Mouse (Mus musculus) neural tube, embryonic 14.5 days (tissue): ENCODE data around the gene Il33. TPM values are rescaled to one million over a fixed set of nuclear protein-coding genes. Genes with fewer than 3 reads are reported as not detected.

ENCODE experiments used
- ATAC-seq: fragments of 200-750 bp; cut with Nextera tagmentation; 2 replicates; pipeline ENCODE4 v1.8.0; 2017; ENCODE audit warnings: low read depth, mild to moderate bottlenecking, moderate TSS enrichment, moderate library complexity
- H3K27ac ChIP-seq: fragments of 300-500 bp; sonication (generic); 2 replicates; pipeline ENCODE4 v1.5.1; 2014; ENCODE audit warnings: low read depth, mild to moderate bottlenecking, control low read depth, low read length, moderate library complexity, mixed read lengths
- H3K27me3 ChIP-seq: fragments of 300-500 bp; sonication (generic); 2 replicates; pipeline ENCODE4 v1.6.1; 2014; ENCODE audit warnings: low read length; ENCODE audit not compliant: control insufficient read depth, insufficient read depth
- H3K36me3 ChIP-seq: fragments of 300-500 bp; sonication (generic); 2 replicates; pipeline ENCODE4 v1.6.1; 2014; ENCODE audit warnings: low read length, mixed read lengths; ENCODE audit not compliant: control insufficient read depth, insufficient read depth
- H3K4me1 ChIP-seq: fragments of 300-500 bp; sonication (generic); 2 replicates; pipeline ENCODE4 v1.6.1; 2014; ENCODE audit warnings: low read length; ENCODE audit not compliant: control insufficient read depth, insufficient read depth
- H3K4me2 ChIP-seq: fragments of 300-500 bp; sonication (generic); 2 replicates; pipeline ENCODE4 v1.6.1; 2014; ENCODE audit warnings: mild to moderate bottlenecking, low read depth, low read length, control low read depth
- H3K4me3 ChIP-seq: fragments of 300-500 bp; sonication (generic); 2 replicates; pipeline ENCODE4 v1.5.1; 2014; ENCODE audit warnings: low read depth, low read length, control low read depth, mixed read lengths
- H3K9ac ChIP-seq: fragments of 300-500 bp; sonication (generic); replicated peaks from 2 replicates; pipeline ENCODE4 v1.6.1; 2014; ENCODE audit warnings: low read depth, mild to moderate bottlenecking, control low read depth, low read length, mixed read lengths
- H3K9me3 ChIP-seq: fragments of 300-500 bp; sonication (generic); 2 replicates; pipeline ENCODE4 v1.6.1; 2016; ENCODE audit warnings: low read length; ENCODE audit not compliant: control insufficient read depth
- WGBS: fragments of 180-500 bp; shearing (Covaris S2); extraction: QIAGEN DNeasy Blood & Tissue Kit; methylation state at CpG from one replicate; pipeline ENCODE4 v1.1.7; 2014; 5-methylcytosine and 5-hydroxymethylcytosine counted together
- polyA plus RNA-seq: library from polyadenylated mRNA; unstranded; fragments of >200 nt; fragmentation: Nextera tagmentation; extraction: Ambion mirVana; gene quantifications from 2 replicates; pipeline ENCODE4 v1.2.1, GENCODE M21; 2014

Gene Il33
- polyA plus RNA-seq, 1 experiment from 2014 or later, result 0.74 TPM

GRCm38 (mm10) chr19:29945557-29946422 lies 20.9 kb downstream of the Il33 start:
- 18% methylated on average over 11 of the region's 11 CpGs for WGBS
- Histone ChIP-seq H3K36me3 (no peaks in the 10 kb centered on the region), H3K27me3 (no peaks in the 10 kb centered on the region), H3K9me3 (no peaks in the 10 kb centered on the region), H3K4me3 (no peak overlapping the region), H3K4me2 (no peak overlapping the region), H3K9ac (no peak overlapping the region), H3K4me1 (no peaks in the 10 kb centered on the region), H3K27ac (no peak overlapping the region)
- ATAC-seq, result no peak

DNA sequence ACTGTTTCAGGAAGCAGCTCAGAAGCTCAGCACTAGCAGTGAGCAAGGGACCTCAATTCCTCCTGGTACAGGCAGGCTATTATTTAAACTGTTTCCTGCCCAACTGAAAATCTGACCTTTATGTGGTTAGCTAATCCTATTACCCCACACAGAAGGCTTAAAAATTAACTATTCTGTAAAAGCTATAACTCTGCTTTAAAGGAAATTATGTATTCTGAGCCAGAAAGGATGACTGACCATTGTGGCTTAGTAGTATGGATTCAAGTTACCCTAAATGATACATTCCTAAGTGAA lies 21.5 kb downstream of the Il33 start:
- H3K4me2 ChIP-seq, result no peak overlapping the region
- no peaks in the 10 kb centered on the region for H3K36me3 ChIP-seq
- no peak overlapping the region for H3K27ac ChIP-seq
- H3K9ac ChIP-seq, result no peak overlapping the region
- ATAC-seq, result no peak
- no peak overlapping the region for H3K4me3 ChIP-seq
- H3K4me1 ChIP-seq, result no peaks in the 10 kb centered on the region
- no peaks in the 10 kb centered on the region for H3K9me3 ChIP-seq
- no peaks in the 10 kb centered on the region for H3K27me3 ChIP-seq

GRCm38 (mm10) chr19:29947056-29947455 lies 22.1 kb downstream of the Il33 start:
- no peak for ATAC-seq
- Histone ChIP-seq H3K4me2 (no peak overlapping the region), H3K27me3 (no peaks in the 10 kb centered on the region), H3K36me3 (no peaks in the 10 kb centered on the region), H3K9me3 (no peaks in the 10 kb centered on the region), H3K4me3 (no peak overlapping the region), H3K9ac (no peak overlapping the region), H3K27ac (no peak overlapping the region), H3K4me1 (no peaks in the 10 kb centered on the region)
- 62% methylated on average over 9 of the region's 9 CpGs for WGBS

- WGBS, result 26% methylated on average over 25 of the region's 25 CpGs
- peak; percentile 98 for ATAC-seq
- Histone ChIP-seq H3K27ac (no peak overlapping the region), H3K9me3 (no peaks in the 10 kb centered on the region), H3K4me2 (peak overlapping the region; percentile 70), H3K36me3 (no peaks in the 10 kb centered on the region), H3K27me3 (no peaks in the 10 kb centered on the region), H3K4me1 (no peaks in the 10 kb centered on the region), H3K4me3 (peak overlapping the region; percentile 34), H3K9ac (0 out of 2 replicates have a peak overlapping the region, but pooled peaks have one; percentile 33)
Observed at GRCm38 (mm10) chr19:29947891-29948801, 23.2 kb downstream of the Il33 start.

GRCm38 (mm10) chr19:29952538-29952937 lies 27.6 kb downstream of the Il33 start:
- H3K27ac ChIP-seq, result no peak overlapping the region
- H3K27me3 ChIP-seq, result no peaks in the 10 kb centered on the region
- no peaks in the 10 kb centered on the region for H3K4me1 ChIP-seq
- WGBS, result 91% methylated on average over 5 of the region's 5 CpGs
- no peaks in the 10 kb centered on the region for H3K36me3 ChIP-seq
- no peak overlapping the region for H3K4me3 ChIP-seq
- no peak for ATAC-seq
- H3K4me2 ChIP-seq, result no peak overlapping the region
- H3K9me3 ChIP-seq, result no peaks in the 10 kb centered on the region
- H3K9ac ChIP-seq, result no peak overlapping the region

DNA sequence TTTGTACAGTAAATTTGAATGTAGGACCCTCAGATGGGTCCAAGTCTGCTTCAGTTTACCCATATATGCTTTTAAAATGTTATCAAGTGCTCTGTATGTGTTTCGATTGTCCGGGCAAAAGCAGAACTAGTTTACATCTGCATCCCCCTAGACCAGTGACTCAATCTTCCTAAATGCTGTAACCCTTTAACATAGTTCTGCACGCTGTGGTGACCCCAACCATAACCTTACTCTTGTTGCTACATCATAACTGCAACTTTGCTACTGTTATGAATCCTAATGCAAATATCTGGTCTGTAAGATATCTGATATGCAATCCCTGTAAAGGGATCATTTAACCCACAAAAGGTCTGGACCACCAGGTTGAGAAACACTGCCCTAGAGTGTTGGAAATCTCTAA lies 28.9 kb downstream of the Il33 start:
- WGBS, result 95% methylated on average over 3 of the region's 3 CpGs
- H3K4me2 ChIP-seq, result no peak overlapping the region
- H3K4me1 ChIP-seq, result no peaks in the 10 kb centered on the region
- no peak for ATAC-seq
- no peaks in the 10 kb centered on the region for H3K36me3 ChIP-seq
- no peak overlapping the region for H3K9ac ChIP-seq
- H3K9me3 ChIP-seq, result no peaks in the 10 kb centered on the region
- H3K4me3 ChIP-seq, result no peak overlapping the region
- no peaks in the 10 kb centered on the region for H3K27me3 ChIP-seq
- H3K27ac ChIP-seq, result no peak overlapping the region

- H3K9ac ChIP-seq, result no peak overlapping the region
- WGBS, result 88% methylated on average over 2 of the region's 2 CpGs
- no peak overlapping the region for H3K4me3 ChIP-seq
- H3K9me3 ChIP-seq, result no peaks in the 10 kb centered on the region
- no peaks in the 10 kb centered on the region for H3K27me3 ChIP-seq
- H3K4me1 ChIP-seq, result no peaks in the 10 kb centered on the region
- ATAC-seq, result no peak
- no peaks in the 10 kb centered on the region for H3K36me3 ChIP-seq
- no peak overlapping the region for H3K27ac ChIP-seq
- no peak overlapping the region for H3K4me2 ChIP-seq
Observed at GRCm38 (mm10) chr19:29955454-29955853, 30.5 kb downstream of the Il33 start.

GRCm38 (mm10) chr19:29960906-29961305 lies 36.0 kb downstream of the Il33 start:
- Histone ChIP-seq H3K4me2 (no peak overlapping the region), H3K4me1 (no peaks in the 10 kb centered on the region), H3K9me3 (no peaks in the 10 kb centered on the region), H3K27ac (no peak overlapping the region), H3K9ac (no peak overlapping the region), H3K36me3 (no peaks in the 10 kb centered on the region), H3K27me3 (no peaks in the 10 kb centered on the region), H3K4me3 (no peak overlapping the region)
- 84% methylated on average over 4 of the region's 4 CpGs for WGBS
- no peak for ATAC-seq

DNA sequence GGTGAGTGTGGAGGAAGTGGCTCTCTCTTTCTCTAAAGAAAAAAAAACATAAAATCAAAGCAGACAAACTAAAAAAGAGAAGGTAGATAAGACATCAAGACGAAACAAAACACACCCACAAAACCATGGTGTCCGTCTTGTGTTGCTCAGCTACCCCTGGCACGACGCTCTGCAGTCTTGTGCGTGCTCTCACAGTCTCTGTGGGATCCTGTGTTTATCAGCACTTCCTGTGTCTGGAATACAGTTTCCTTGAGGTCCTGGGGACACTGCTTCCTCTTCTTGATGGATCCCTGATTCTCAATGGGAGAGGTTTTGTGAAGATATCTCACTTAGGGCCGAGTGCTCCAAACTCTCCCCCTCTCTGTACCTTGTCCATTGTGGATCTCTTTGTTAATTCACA lies 36.9 kb downstream of the Il33 start:
- no peak overlapping the region for H3K9ac ChIP-seq
- H3K36me3 ChIP-seq, result no peaks in the 10 kb centered on the region
- H3K9me3 ChIP-seq, result no peaks in the 10 kb centered on the region
- H3K4me3 ChIP-seq, result no peak overlapping the region
- no peak for ATAC-seq
- no peak overlapping the region for H3K4me2 ChIP-seq
- H3K4me1 ChIP-seq, result no peaks in the 10 kb centered on the region
- 91% methylated on average over 6 of the region's 6 CpGs for WGBS
- H3K27me3 ChIP-seq, result no peaks in the 10 kb centered on the region
- H3K27ac ChIP-seq, result no peak overlapping the region
